Mouse (Mus musculus) hematopoietic multipotent progenitor cell, adult 10-12 weeks (in vitro differentiated cells): ENCODE results near the gene H2-M10.6. TPM values are rescaled to one million over a fixed set of nuclear protein-coding genes. Genes with fewer than 3 reads are reported as not detected.

Source experiments
- polyA plus RNA-seq: library from polyadenylated mRNA; stranded (reverse); fragments of >175 nt; gene quantifications from 2 replicates; pipeline ENCODE4 v1.2.3, GENCODE M21; 2012; ENCODE audit warnings: low replicate concordance

H2-M10.6 gene
- not detected in 2 replicates for polyA plus RNA-seq

GRCm38 (mm10) chr17:36811871-36812270, at the start of gene H2-M10.6:
TSS of gene H2-M10.6 (plus strand) at chr17:36812171.

GRCm38 (mm10) chr17:36772610-36773009, 39.4 kb upstream of the H2-M10.6 start, which contains the start of gene H2-M10.5:
TSS of gene H2-M10.5 (plus strand) at chr17:36772910.

DNA sequence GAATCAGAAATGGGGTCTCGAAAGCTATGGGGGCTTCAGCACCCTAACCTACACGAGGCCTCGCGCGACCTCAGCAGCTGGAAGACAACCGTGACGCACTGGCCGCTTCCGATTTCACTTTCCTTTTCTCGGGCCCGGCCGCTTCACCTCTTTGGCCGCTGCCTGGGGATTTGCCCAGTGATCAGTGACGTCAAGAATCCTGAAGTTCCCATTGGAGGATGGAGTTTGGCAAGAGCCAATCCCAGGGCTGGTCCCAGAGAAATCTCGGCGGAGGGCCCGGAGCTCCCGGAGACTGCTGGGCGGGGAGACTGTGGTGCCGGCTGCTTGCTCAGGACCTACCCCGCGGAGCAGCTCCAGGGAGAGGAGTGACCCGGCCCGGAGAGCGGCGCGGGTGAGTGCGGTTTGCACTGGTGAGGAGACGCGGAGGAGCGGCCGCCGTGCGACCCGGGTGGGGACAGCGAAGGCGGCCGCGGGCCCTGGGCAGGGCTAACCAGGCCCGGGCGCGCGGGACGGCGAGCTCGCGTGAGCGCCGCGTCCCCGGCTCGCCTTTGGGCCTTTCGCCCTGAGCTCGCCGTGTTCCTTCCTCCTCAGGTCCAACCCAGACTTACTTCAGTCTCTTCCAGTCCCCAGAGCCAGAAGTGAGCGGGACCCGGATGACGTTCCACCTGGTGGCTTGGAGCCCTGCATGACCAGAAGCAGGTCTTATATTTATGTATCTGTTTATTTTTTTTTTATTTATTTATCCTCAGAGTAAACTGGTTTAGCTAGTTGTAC, 25.1 kb downstream of the H2-M10.6 start, which contains the start of gene Trim26:
TSS of gene Trim26 (plus strand) at position 261 of the 774 bp plus-strand sequence.

Other genes starting within 250 kb of the H2-M10.6 start
- gene H2-M9, start 169.5 kb upstream of the H2-M10.6 start, polyA plus RNA-seq, result not detected in 2 replicates
- not detected in 2 replicates for gene H2-M1, start 140.0 kb upstream of the H2-M10.6 start, polyA plus RNA-seq
- not detected in 2 replicates for gene H2-M10.5, start 39.3 kb upstream of the H2-M10.6 start, polyA plus RNA-seq
- 92.3 and 95.8 TPM in 2 replicates for gene Trim26, start 25.0 kb downstream of the H2-M10.6 start, polyA plus RNA-seq
- 0.07 TPM in 1 of 2 replicates, not detected in the other for gene Trim15, start 55.0 kb downstream of the H2-M10.6 start, polyA plus RNA-seq
- gene Trim10, start 57.4 kb downstream of the H2-M10.6 start, polyA plus RNA-seq, result 0.62 and 28.4 TPM in 2 replicates
- not detected in 2 replicates for gene Trim40, start 78.0 kb downstream of the H2-M10.6 start, polyA plus RNA-seq
- gene Trim31, start 85.9 kb downstream of the H2-M10.6 start, polyA plus RNA-seq, result not detected in 2 replicates
- 0.12 and 0.76 TPM in 2 replicates for gene Rnf39, start 130.7 kb downstream of the H2-M10.6 start, polyA plus RNA-seq
- gene Ppp1r11, start 139.6 kb downstream of the H2-M10.6 start, polyA plus RNA-seq, result 69.5 and 387 TPM in 2 replicates
- 3.8 and 12.0 TPM in 2 replicates for gene Znrd1, start 146.4 kb downstream of the H2-M10.6 start, polyA plus RNA-seq
- 0.94 TPM in 1 of 2 replicates, not detected in the other for gene Znrd1as, start 146.4 kb downstream of the H2-M10.6 start, polyA plus RNA-seq
- gene 2410137M14Rik, start 169.1 kb downstream of the H2-M10.6 start, polyA plus RNA-seq, result not detected in 2 replicates
- gene H2-M5, start 177.4 kb downstream of the H2-M10.6 start, polyA plus RNA-seq, result 0.10 and 0.42 TPM in 2 replicates
- gene Zfp57, start 189.0 kb downstream of the H2-M10.6 start, polyA plus RNA-seq, result 0.12 and 0.34 TPM in 2 replicates
- 0.13 TPM in 1 of 2 replicates, not detected in the other for gene Mog, start 211.2 kb downstream of the H2-M10.6 start, polyA plus RNA-seq
- gene Gabbr1, start 233.8 kb downstream of the H2-M10.6 start, polyA plus RNA-seq, result 52.6 and 251 TPM in 2 replicates